Mouse (Mus musculus) left cerebral cortex, postnatal 4 days (tissue): ENCODE results near the gene Samm50. TPM values are rescaled to one million over a fixed set of nuclear protein-coding genes. Genes with fewer than 3 reads are reported as not detected.

Experiments
- DNase-seq: peaks from one replicate; pipeline ENCODE4 v3.0.0-alpha.2; 2022
- intact Hi-C: fragments of 180-260 bp; cut with DNase I; formaldehyde crosslinking; loops from one replicate; pipeline ENCODE4 v1.15.1; 2025
- total RNA-seq, 2 experiments: library from RNA; stranded (reverse); gene quantifications; 2 replicates each; pipeline ENCODE4 v1.2.3; 2021

The Samm50 gene
- total RNA-seq, 2 experiments from 2014 or later, result 91.1 to 93.9 TPM

DNA sequence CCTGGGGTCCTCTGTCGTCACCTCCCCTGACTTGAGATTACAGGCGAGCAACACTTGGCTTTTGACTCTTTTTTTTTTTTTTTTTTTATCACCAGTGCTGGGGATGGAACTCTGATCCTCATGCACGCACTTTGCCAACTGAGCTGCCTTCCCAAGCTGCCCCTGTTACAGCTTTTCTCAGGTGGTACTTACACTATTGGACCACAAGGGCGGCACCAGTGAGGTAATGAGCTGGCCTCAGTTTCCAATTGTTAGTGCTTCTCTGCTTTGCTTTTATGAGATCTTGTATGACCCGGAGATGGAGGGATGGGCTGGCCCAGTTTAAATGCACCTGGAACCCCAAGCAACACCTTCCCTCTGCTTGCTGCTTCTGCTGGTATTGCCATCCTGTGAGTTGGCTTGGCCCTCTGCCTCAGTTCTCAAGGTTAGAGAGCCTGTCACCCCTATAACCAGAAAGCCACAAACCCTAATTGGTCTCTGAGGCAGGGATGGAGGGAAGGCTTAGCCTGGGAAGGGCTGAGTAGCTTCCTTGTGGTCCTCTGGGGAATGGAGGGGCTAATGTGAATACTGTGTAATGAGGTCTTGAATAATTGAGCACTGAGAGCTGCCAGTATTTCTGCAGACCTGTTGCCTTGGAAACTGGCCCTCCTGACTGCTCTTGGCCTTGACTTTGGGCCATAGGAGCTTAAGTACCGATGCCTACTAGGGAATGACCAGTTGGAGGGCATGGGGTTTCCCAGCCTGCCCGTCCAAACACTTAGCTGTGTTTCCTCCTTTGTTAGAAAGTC, 42.9 kb downstream of the Samm50 start:
- DNase-seq, result no peak
- intact Hi-C loops, result no loop called here

DNA sequence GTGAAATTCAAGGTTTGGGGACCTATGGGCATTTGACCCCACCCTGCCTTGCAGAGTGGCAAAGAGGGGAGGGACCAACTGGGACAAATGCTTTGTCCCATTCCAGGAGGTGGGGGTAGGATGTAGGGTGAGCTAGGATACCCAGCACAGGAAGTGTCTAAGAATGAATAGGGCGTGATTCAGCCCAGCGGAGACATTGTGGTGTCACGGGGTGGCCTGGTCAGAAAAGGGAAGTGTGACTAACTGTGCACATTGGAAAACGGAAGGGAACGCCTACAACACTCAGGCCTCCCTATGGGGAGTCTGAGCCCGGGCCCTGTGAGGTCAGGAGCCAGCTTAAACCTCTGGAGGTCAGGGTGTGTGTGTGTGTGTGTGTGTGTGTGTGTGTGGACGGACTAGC, 43.6 kb downstream of the Samm50 start:
- intact Hi-C loops, result no loop called here
- DNase-seq, result no peak

DNA sequence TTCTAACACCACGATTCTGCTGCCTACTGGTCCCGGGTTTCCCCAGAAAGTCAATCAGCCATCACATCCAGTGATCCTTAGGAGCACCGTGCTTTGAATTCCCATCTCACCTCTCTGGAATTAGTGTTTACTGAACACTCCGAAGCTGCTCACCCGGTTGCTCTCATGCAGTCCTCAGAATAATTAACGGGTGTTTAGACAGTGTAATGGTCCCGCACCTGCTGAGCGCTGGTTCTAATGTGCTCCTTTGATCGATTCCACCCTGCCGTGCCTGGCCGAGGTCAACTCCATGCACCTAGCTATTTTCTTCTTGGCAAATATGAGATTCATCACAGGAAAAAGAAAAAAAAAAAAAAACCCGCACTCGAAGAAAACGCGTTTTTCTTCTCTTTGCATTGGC, 46.5 kb downstream of the Samm50 start:
- intact Hi-C loops, result no loop called here

DNA sequence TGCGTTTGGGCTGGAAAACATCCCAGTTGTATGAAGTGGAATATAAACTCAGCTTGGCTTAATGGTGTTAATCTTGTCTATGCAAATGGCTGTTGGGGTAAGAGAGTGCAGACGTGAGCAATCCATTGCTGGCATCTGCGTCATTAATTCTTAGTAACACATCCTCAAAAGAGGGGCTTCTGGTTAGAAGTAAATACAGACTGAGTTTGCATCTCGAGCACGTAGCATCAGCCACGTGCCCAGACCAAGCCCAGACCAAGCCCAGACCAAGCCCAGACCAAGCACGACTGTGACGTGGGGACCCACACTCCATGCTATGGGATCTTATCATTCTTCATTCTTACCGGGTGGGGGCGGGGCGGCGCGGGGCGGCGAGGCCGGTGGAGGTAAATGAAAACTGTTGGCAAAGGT, 47.0 kb downstream of the Samm50 start:
- no peak for DNase-seq
- intact Hi-C loops, result no loop called here

More for the DNA sequence above, 46.5 kb downstream of the Samm50 start:
- no peak for DNase-seq

DNA sequence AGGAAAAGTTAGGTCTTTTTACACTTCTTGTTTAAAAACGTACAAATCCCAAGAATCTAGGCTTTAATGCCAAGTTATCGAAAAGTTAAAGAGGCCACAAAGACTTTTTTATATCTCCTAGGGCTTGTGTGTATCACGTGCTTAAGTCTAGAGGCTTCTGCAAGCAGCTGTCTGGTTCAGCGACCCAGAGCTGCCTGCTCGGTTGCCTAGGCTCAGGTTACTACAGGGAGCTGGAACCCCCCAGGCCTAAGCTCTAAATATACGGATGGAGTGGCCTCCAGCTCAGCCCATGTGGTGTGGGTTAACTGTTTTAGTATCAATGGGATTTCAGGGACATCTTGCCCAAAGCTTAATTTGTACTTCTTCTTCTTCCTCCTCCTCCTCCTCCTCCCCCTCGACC, 49.5 kb downstream of the Samm50 start:
- intact Hi-C loops, result no loop called here
- no peak for DNase-seq

DNA sequence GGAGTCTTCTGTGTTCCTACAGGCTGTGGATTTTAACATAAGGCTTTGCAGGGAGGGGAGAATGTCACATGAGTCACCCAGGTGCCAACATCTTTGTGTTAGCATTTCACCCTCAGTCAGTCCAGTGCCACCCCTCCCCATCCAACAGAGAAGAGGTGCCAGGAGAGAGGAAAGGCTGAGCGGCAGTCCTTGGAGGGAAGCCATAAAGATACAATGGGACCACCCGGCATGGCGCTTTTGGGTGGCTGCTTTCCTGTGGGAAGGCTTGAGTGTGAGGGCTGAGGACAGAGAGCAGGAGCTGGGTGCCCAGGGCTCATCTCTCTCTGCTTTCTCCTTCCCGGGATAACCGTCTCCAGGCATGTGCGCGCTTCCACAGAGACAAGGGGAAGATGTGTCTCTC, 53.1 kb downstream of the Samm50 start:
- intact Hi-C loops, result no loop called here
- no peak for DNase-seq

DNA sequence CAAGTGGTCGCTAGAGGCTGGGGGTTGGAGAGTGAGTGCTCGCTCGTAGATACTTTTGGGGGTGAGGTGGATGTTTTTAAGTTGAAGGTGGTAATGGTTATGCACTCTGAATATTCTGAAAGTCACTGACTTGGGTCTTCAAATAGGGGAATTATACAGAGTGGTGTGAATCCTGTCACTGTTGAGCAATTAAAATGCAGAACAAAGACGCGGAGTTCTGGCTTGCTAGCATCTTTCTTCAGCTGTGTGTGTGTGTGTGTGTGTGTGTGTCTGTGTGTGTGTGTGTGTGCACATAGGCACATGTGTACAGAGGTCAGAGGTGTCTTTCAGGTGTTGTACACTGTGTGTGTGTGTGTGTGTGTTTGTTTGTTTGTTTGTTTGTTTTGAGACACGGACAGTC, 54.2 kb downstream of the Samm50 start:
- DNase-seq, result no peak
- intact Hi-C loops, result no loop called here

DNA sequence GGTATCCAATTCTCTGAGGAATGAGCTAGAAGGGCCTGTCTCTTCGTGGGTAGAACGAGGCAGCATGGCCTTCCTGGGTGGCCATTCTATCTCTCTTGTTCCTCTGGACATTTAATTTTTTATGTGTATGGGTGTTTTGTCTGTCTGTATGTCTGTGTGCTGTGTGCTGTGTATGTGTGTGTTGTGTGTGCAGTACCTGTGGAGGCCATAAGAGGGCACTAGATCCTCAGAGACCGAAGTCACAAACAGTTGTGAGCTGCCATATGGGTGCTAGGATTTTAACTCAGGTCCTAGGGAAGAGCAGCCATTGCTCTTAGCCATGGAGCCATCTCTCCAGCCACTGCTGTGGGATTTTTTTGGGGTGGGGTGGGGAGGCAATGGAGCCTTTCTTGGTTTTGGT, 55.3 kb downstream of the Samm50 start:
- no peak for DNase-seq
- intact Hi-C loops, result no loop called here

DNA sequence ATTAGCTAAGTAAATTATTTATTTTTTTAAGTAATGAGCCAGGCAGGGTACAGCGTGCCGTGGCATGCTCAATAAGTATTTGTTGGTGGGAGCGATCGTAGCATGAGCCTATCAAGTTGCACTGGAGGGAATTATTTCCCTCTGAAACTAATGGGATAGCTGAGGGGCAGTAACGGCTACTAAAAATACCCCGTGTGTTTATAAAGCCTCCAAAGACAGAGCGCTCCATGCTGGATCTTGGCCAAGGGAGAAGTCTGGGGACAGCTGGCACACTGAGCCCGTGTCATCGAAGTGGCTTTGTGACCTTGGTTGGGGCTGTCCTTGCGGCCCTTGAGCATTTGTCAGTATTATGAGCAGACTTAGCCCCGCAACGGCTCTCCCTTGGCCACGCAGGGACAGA, 59.2 kb downstream of the Samm50 start:
- intact Hi-C loops, result no loop called here
- DNase-seq, result peak; percentile 69

DNA sequence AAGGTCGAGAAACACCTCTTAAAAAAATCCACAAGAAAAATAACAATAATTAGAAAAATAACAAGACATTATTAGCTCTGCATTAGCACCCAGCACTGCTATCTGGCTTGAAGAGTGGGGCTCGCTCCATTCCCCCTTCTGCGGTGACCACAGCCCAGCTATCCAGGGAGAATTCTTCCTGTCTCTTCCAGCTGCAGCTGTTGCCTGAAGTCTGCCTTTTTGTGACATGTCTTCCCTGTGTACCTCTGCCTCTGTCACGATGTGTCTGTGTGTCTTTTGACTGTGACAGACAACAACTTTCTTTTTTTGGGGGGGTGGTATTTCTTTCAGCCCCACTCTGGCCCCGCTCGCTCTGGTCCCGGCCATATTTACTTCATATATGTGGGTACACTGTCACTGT, 60.6 kb downstream of the Samm50 start:
- no peak for DNase-seq

DNA sequence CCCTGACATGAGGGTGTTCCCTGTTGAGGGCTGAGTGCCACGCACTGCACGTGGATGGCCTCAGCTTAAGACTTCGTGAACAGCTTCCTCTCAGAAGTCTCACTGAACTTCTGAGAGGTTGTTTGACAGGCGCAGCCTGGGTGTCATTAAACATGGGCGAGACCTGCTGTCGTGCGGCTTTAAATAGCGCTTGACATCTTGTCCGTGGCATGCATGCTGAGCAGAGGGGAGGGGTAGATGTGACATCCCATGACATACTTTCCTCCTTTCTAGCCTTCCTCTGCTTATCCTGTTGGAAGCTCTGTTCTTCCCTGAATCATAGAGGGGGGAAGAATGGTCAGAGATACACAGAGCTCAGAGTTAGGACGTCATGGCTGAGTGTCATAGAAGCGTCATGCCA, 61.7 kb downstream of the Samm50 start:
- intact Hi-C loops, result no loop called here
- DNase-seq, result no peak

More for the DNA sequence above, 60.6 kb downstream of the Samm50 start:
- intact Hi-C loops, result no loop called here

DNA sequence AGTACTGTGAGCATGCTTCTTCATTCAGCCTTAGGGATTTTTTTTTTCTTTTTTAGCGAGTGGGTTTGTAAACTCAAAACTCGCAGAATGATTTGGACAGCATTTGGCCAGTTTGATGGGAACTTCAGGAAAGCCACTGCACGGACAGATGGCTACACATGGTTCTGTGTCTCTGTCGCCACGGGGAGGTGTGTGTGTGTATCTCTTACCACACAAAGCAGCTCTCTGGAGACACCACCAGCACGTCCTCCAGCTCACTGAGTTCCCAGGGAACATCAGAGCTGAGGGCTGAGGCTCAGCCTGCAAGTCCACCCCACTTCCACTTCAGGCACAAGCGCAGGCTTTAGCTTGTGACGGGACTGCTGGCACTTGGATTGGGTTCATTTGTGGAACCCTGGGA, 62.3 kb downstream of the Samm50 start:
- no peak for DNase-seq
- intact Hi-C loops, result no loop called here

DNA sequence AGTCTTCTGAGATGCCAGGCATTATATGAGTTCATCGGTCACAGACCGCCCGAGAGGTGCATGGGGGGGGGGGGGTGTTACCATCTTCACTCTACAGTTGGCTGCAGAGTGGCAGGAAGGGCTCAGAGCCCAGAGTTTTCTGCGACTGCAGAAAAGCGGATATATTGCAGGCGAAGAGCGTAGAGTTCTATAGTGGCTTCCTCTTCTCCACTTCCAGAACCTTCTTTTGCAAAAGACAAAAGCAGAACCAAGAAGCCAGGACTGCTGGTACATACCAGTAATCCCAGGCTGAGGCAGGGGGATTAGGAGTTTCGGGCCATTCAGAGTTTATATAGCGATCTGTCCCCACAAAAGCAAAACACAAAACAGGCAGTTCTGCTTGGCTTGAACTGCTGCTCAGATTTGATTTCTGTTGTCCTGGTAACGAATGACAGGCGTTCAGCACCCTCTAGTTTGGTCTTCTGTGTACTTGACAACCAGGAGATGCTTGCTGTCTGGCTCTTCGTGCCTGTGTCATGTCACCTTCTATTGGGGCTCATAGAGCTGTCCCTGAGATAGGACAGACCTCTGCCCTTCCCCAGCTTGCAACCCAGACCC, 64.3 kb downstream of the Samm50 start:
- DNase-seq, result no peak
- intact Hi-C loops, result loop anchor here (5.0 kb wide), 1 partner anchor 191 kb away; the partner anchor contains the start of gene Shisal1

DNA sequence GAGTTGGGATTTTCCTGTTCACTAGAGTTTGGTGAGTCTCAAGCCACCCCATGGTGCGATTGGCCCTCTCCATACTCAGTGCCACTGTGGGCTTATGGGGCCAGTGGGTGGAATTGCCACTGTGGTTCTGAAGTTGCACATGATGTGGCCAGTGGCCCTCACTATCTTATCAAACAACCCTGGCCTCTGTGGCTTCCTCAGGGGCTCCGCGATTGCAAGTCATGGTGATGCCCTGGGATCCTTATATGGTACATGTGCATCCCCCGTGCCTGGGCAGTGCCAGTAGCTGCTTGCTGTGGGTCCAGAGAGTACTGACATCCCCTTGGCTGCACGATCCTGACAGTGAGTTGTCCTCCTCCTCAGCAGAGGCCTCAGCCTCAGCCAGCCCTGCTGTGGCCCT, 64.8 kb downstream of the Samm50 start:
- intact Hi-C loops, result loop anchor here (5.0 kb wide), 1 partner anchor 190 kb away; the partner anchor contains the start of gene Shisal1
- no peak for DNase-seq

DNA sequence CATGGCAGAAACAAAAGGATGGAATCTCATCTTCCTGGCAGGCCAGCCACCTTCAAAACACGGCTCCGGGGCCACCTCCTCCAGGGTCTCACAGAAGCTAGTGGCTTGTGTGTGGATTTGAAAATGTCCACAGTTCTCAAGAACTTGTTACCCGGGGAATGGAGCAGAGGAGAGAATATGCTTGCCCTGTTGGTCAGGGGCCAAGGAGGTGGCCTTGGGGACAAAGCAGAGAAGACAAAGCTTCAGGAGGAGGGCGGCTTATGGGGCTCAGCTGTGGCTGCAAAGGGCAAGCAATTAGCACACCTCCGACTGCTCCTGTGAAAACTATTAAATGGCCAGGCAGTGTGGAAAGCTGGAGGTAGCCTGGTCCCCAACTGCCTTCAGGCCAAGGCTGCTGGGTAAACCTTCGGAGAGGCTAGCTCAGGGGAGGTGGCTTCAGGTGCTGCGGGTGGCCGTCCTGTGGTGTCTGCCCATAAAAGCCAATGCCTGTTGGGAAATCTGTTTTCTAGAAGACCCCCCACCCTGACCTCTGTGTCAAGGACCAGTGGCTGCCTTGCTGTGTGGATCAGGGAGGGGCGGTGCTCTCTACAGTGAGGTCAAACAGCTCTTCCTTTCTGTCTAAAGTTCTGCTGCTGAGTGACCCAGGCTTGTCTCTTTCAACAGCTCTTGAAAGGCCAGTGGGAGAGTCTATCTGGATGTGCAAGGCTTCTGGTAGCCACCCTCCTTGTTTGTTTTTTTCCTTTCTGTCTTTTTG, 66.7 kb downstream of the Samm50 start:
- intact Hi-C loops, result loop anchor here (5.0 kb wide), 1 partner anchor 189 kb away; the partner anchor contains the start of gene Shisal1
- no peak for DNase-seq

DNA sequence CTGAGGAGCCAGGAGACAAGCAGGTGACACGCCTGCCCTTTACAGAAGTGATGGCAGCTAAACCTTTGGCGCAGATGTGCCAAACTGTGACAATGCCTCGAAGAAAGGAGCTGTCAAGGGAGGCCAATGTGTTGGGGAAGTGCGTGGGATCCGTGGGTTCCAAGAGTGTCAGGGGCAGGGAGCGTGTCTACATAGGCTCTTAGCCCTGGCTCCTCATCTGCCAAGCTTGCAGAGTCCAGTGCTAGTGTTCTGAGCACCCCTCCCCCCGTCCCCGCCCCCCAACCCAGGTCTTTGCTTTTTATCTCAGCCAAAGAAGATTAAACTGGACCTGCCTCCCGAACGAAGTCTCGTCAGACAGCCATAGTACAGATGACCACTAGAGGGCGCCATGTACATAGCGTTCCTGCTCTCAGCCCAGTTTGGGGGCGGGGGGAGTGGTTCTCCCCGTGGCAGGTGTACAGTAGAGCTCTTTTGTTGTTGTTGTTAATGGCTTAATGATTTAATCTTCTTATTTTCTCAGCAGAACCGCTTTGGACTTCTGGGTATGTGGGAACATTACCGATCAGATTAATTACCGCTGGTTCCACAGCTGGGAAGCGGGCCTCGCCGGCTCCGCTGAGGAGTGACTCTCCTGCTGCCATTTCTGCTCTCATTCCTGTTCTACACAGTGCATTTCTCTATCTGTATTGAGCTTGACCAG, 68.2 kb downstream of the Samm50 start:
- intact Hi-C loops, result loop anchor here (5.0 kb wide), 1 partner anchor 367 kb away; no protein-coding TSS in a partner anchor
- DNase-seq, result peak; percentile 90

DNA sequence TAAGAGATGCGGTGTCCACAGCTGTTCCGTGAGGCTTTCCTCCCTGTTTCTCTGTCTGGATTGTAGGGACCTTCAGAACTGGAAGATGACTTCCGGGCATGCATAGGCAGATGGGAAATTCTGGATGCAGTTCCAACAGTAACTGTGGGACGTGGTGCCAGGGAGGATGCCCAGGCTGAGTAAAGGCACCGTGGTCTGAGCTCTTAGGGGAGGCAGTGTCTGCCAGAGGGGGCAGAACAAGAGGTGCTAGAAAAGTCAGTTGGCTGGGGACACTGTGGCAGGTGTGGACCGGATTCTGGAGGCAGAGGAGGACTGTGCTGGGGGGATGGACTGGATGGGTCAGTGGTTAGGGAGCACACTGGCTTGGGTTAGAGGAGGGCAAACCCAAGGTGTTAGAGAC, 70.6 kb downstream of the Samm50 start:
- no peak for DNase-seq
- intact Hi-C loops, result loop anchor here (5.0 kb wide), 1 partner anchor 365 kb away; no protein-coding TSS in a partner anchor

DNA sequence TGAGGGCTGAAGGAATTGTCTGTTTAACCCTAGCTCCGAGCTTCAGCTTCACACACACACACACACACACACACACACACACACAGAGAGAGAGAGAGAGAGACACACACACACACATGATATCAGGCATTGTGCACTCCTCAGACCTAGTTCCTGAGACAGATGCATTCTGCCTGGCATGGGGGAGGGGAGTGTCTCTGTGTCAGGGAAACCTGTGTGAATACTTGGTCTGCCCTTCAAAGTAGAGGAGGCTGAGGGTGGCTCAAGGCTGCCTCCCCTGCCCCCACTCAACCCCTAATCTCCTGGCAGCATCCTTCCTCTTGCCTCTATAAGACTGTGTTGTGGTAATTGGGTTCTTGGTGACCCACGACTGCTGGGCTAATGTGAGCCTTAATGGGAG, 71.5 kb downstream of the Samm50 start:
- intact Hi-C loops, result loop anchor here (5.0 kb wide), 1 partner anchor 364 kb away; no protein-coding TSS in a partner anchor
- DNase-seq, result no peak

DNA sequence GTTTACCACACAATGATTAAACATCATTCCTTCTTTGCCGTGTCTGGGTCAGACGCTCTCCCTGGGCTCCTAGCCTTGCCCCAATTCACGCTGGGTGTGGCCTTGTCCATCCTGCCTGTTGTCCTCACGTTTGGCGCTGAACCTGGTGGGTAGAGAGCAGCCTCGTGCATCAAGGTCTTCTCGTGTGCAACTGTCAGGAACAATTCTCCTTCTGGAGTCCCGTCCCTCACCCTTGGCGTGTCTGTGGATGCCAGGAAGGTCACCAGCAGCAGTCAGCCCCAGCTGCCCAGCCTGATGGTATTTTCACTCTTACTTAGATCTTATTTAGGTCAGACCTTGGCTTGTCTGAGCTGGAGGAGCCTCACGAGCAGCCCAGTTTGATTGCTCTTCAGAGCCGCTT, 73.1 kb downstream of the Samm50 start:
- DNase-seq, result no peak
- intact Hi-C loops, result no loop called here

DNA sequence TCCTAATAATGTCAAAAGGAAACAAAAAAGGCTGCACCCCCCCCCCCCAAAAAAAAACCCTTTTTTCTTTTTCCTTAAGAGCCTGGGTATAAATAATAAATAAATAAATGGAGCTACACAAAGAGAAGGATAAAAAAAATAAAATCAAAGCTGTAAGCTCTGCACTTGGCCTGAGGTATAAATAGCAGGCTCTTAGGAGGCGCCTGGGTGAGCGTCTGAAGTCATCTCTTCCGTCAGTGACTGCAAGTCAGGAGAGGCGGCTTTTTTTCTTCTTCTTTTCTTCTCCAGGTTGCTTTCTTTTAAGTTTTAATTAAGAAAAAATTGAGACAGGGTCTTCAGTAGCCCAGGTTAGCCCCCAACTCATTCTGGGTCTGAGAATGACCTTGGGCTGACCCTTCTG, 74.2 kb downstream of the Samm50 start:
- intact Hi-C loops, result no loop called here
- no peak for DNase-seq
